Mouse (Mus musculus) kidney, embryonic 16.5 days (tissue): ENCODE data around the gene Trappc4. TPM values are rescaled to one million over a fixed set of nuclear protein-coding genes. Genes with fewer than 3 reads are reported as not detected.
"Not testable (repeated sequence)": the region's sequence is repeated elsewhere in the genome, so short reads cannot be mapped to it uniquely, and the experiment has no call there.

Source experiments
- ATAC-seq: fragments of 200-750 bp; cut with Nextera tagmentation; 2 replicates; pipeline ENCODE4 v1.8.0; 2017; ENCODE audit warnings: moderate TSS enrichment; ENCODE audit not compliant: low FRiP score, low TSS enrichment
- H3K27ac ChIP-seq: fragments of 300-500 bp; sonication (generic); 2 replicates; pipeline ENCODE4 v1.5.1; 2014; ENCODE audit warnings: low read length
- H3K27me3 ChIP-seq: fragments of 300-500 bp; sonication (generic); 2 replicates; pipeline ENCODE4 v1.6.1; 2014; ENCODE audit warnings: low read length, control low read depth, mixed read lengths; ENCODE audit not compliant: insufficient read depth
- H3K36me3 ChIP-seq: fragments of 300-500 bp; sonication (generic); 2 replicates; pipeline ENCODE4 v1.6.1; 2014; ENCODE audit warnings: low read length, control low read depth, mixed read lengths; ENCODE audit not compliant: insufficient read depth
- H3K4me1 ChIP-seq: fragments of 300-500 bp; sonication (generic); 2 replicates; pipeline ENCODE4 v1.6.1; 2014; ENCODE audit warnings: low read length, control low read depth, mixed read lengths; ENCODE audit not compliant: insufficient read depth
- H3K4me2 ChIP-seq: fragments of 300-500 bp; sonication (generic); replicated peaks from 2 replicates; pipeline ENCODE4 v1.6.1; 2014; ENCODE audit warnings: low read depth, low read length
- H3K4me3 ChIP-seq: fragments of 300-500 bp; sonication (generic); 2 replicates; pipeline ENCODE4 v1.5.1; 2014; ENCODE audit warnings: mild to moderate bottlenecking, low read length
- H3K9ac ChIP-seq: fragments of 300-500 bp; sonication (generic); replicated peaks from 2 replicates; pipeline ENCODE4 v1.6.1; 2014; ENCODE audit warnings: low read length
- H3K9me3 ChIP-seq: fragments of 300-500 bp; sonication (generic); 2 replicates; pipeline ENCODE4 v1.6.1; 2016; ENCODE audit warnings: low read length, control low read depth
- WGBS: fragments of 180-500 bp; shearing (Covaris S2); extraction: QIAGEN DNeasy Blood & Tissue Kit; methylation state at CpG from one replicate; pipeline ENCODE4 v1.1.7; 2014; 5-methylcytosine and 5-hydroxymethylcytosine counted together
- polyA plus RNA-seq: library from polyadenylated mRNA; unstranded; fragments of >200 nt; fragmentation: Nextera tagmentation; extraction: Ambion mirVana; gene quantifications from 2 replicates; pipeline ENCODE4 v1.2.1, GENCODE M21; 2015

The Trappc4 gene
- 138 TPM in 2 replicates for polyA plus RNA-seq

DNA sequence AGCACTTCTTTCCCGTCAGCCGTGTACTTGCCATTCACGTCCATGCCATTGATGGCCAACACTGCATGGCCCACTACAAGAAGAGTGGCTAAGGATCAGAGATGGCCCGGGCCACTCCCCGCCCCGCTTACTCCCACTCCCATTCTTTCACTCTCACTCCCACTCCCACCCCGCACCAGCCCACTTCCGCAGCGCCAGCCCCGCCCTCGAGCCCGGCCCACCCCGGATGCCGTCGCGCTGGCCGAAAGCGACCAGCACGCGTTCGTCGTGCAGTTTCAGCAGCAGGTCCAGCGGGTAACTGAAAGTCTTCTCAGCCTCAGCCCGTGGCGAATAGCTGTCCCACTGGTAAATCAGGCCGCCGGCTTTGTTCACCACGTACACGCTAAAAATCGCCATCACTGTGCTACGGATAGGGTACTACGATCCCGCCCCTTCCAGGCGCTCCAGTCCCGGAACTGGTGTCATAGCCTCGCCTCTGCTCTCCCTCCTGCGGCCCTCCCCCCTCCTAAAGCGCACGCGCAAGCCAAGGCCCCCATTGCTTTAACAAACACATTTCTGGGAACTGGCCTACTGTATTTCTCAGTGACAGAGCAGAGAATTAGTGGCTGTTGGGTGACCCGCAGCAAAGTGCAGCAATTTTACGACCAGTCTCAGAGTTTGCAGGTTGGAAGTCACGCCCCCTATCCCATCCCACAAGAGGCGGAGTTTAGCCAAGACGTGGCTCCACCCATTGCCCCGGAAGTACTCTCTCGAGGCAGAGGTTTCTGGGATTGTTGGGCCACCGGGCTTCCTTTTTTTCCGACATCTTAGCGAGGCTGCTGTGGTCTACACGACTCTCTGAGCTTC is at the start of gene Trappc4, which contains the start of gene Rps25:
Gene Trappc4 (minus strand): TSS at position 695 of the 846 bp plus-strand sequence.
Gene Rps25 (plus strand): TSS at position 234 of the 846 bp plus-strand sequence.
- under 1% methylated on average over 51 of the region's 51 CpGs for WGBS
- Histone ChIP-seq H3K4me3 (peak within 1 kb of the TSS; percentile 86), H3K36me3 (peaks cover 65% of the 10 kb centered on the region), H3K9ac (peak within 1 kb of the TSS; percentile 95), H3K27me3 (no peaks in the 10 kb centered on the region), H3K9me3 (no peaks in the 10 kb centered on the region), H3K27ac (peak within 1 kb of the TSS; percentile 98), H3K4me1 (peaks cover 21% of the 10 kb centered on the region; the same call in 1 of the 2 replicates), H3K4me2 (peak within 1 kb of the TSS; percentile 81)
- ATAC-seq, result peak; percentile 96

GRCm38 (mm10) chr9:44454891-44455220 is 47.5 kb upstream of the Trappc4 start, which contains the start of gene Upk2:
Upk2 (minus strand) TSS chr9:44454976.
- no peaks in the 10 kb centered on the region for H3K36me3 ChIP-seq
- 0 out of 2 replicates have a peak within 1 kb of the TSS, but pooled peaks have one; percentile 20 for H3K9ac ChIP-seq
- H3K4me1 ChIP-seq, result 0 out of 2 replicates have a peak, but pooled peaks cover 2% of the 10 kb centered on the region
- peaks cover 12% of the 10 kb centered on the region; the same call in 1 of the 2 replicates for H3K27me3 ChIP-seq
- H3K27ac ChIP-seq, result no peak within 1 kb of the TSS
- H3K9me3 ChIP-seq, result no peaks in the 10 kb centered on the region
- peak within 1 kb of the TSS; percentile 37 for H3K4me2 ChIP-seq
- 32% methylated on average over 4 of the region's 4 CpGs for WGBS
- ATAC-seq, result peak; percentile 25; the same call in 1 of the 2 replicates
- H3K4me3 ChIP-seq, result no peak within 1 kb of the TSS; the same call in 1 of the 2 replicates

GRCm38 (mm10) chr9:44454132-44454890 is 46.9 kb upstream of the Trappc4 start:
- Histone ChIP-seq H3K9me3 (no peaks in the 10 kb centered on the region), H3K4me1 (0 out of 2 replicates have a peak, but pooled peaks cover 2% of the 10 kb centered on the region), H3K36me3 (no peaks in the 10 kb centered on the region), H3K9ac (0 out of 2 replicates have a peak overlapping the region, but pooled peaks have one; percentile 20), H3K27me3 (peaks cover 12% of the 10 kb centered on the region; the same call in 1 of the 2 replicates), H3K4me2 (peak overlapping the region; percentile 37), H3K4me3 (no peak overlapping the region; the same call in 1 of the 2 replicates), H3K27ac (no peak overlapping the region)
- ATAC-seq, result peak; percentile 91
- 6% methylated on average over 14 of the region's 14 CpGs for WGBS

- H3K27me3 ChIP-seq, result peaks cover 8% of the 10 kb centered on the region; the same call in 1 of the 2 replicates
- no peak overlapping the region for H3K4me3 ChIP-seq
- no peaks in the 10 kb centered on the region for H3K4me1 ChIP-seq
- no peak overlapping the region for H3K9ac ChIP-seq
- H3K36me3 ChIP-seq, result no peaks in the 10 kb centered on the region
- no peak overlapping the region for H3K27ac ChIP-seq
- no peaks in the 10 kb centered on the region for H3K9me3 ChIP-seq
- no peak for ATAC-seq
- H3K4me2 ChIP-seq, result no peak overlapping the region
Measured at GRCm38 (mm10) chr9:44450387-44450786, 43.0 kb upstream of the Trappc4 start.

DNA sequence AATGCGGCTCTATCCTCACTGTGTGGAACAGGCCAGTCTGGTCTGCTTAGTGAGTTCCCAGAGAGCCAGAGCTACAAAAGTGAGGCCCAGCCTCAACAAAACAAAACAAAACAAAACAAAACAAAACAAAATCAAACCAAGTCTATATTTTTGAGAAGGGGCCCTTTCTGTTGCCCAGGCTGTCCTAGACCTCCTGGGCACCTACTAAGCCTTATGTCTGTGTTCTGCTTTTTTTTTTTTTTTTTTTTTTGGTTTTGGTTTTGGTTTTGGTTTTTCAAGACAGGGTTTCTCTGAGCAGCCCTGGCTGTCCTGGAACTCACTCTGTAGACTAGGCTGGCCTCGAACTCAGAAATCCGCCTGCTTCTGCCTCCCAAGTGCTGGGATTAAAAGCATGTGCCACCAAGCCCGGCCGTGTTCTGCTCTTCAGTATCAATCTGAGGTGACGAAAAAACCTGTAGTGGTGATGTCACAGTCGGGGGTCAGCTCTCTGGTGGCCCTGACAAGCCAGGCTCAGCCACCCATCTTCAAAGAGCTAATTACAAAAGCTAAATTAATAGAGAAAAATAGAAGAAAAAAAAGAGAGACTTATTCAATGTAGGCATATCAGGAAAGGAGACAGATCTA is 37.1 kb upstream of the Trappc4 start:
- not testable (repeated sequence) for H3K4me3 ChIP-seq, H3K4me1 ChIP-seq, H3K9me3 ChIP-seq, H3K36me3 ChIP-seq, H3K27ac ChIP-seq, H3K9ac ChIP-seq, ATAC-seq, H3K27me3 ChIP-seq, H3K4me2 ChIP-seq
- WGBS, result 85% methylated on average over 7 of the region's 7 CpGs

DNA sequence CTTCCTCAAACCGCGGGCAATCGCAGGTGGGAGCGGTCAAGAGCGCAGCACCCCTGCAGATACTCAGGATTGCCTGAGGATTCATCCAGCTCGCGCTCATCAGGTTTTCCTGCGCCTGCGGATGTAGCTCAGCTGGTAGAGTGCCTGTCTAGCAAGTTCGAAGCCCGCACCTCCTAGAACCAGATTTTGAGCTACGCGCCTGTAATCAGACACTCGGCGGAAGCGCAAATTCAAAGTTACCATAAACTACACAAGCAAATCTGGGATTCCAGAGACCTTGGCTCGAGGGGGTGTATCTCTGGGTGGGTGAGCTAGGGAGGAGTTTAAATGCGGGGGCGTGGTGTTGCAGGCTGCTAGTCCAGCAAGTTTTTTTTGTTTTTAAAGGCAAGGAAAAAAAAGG is 33.6 kb upstream of the Trappc4 start, which contains the start of gene Foxr1:
Gene Foxr1 (minus strand): TSS at position 176 of the 400 bp plus-strand sequence.
- no peak for ATAC-seq
- Histone ChIP-seq H3K27me3 (no peaks in the 10 kb centered on the region), H3K4me1 (no peaks in the 10 kb centered on the region), H3K36me3 (no peaks in the 10 kb centered on the region), H3K27ac (no peak within 1 kb of the TSS), H3K4me2 (no peak within 1 kb of the TSS), H3K9me3 (no peaks in the 10 kb centered on the region), H3K9ac (no peak within 1 kb of the TSS), H3K4me3 (no peak within 1 kb of the TSS)
- 76% methylated on average over 19 of the region's 19 CpGs for WGBS

GRCm38 (mm10) chr9:44435747-44436146 is 28.3 kb upstream of the Trappc4 start:
- no peak overlapping the region for H3K4me2 ChIP-seq
- H3K4me1 ChIP-seq, result no peaks in the 10 kb centered on the region
- H3K36me3 ChIP-seq, result no peaks in the 10 kb centered on the region
- H3K4me3 ChIP-seq, result no peak overlapping the region
- WGBS, result 73% methylated on average over 6 of the region's 6 CpGs
- peak overlapping the region; percentile 16; the same call in 1 of the 2 replicates for H3K9ac ChIP-seq
- H3K27me3 ChIP-seq, result no peaks in the 10 kb centered on the region
- no peak for ATAC-seq
- no peak overlapping the region for H3K27ac ChIP-seq
- H3K9me3 ChIP-seq, result no peaks in the 10 kb centered on the region

GRCm38 (mm10) chr9:44432577-44433185 is 25.3 kb upstream of the Trappc4 start:
- no peak for ATAC-seq
- no peak overlapping the region for H3K4me3 ChIP-seq
- no peak overlapping the region for H3K27ac ChIP-seq
- WGBS, result 43% methylated on average over 5 of the region's 5 CpGs
- no peak overlapping the region for H3K4me2 ChIP-seq
- no peak overlapping the region for H3K9ac ChIP-seq
- no peaks in the 10 kb centered on the region for H3K9me3 ChIP-seq
- H3K27me3 ChIP-seq, result no peaks in the 10 kb centered on the region
- H3K36me3 ChIP-seq, result no peaks in the 10 kb centered on the region
- H3K4me1 ChIP-seq, result no peaks in the 10 kb centered on the region

- Histone ChIP-seq H3K9ac (no peak overlapping the region), H3K27me3 (no peaks in the 10 kb centered on the region), H3K4me1 (no peaks in the 10 kb centered on the region), H3K4me3 (no peak overlapping the region), H3K4me2 (no peak overlapping the region), H3K27ac (no peak overlapping the region), H3K9me3 (no peaks in the 10 kb centered on the region), H3K36me3 (no peaks in the 10 kb centered on the region)
- ATAC-seq, result no peak
- WGBS, result 83% methylated on average over 4 of the region's 4 CpGs
Measured at GRCm38 (mm10) chr9:44423576-44423975, 16.2 kb upstream of the Trappc4 start.
